Mouse (Mus musculus): ENCODE data around the gene Cda.

GRCm38 (mm10) chr4:138316369-138316768, 51.4 kb downstream of the Cda start:
- no peak for TF ChIP-seq POLR2A (IDR thresholded peaks at IDR 0.05; ENCODE audit: control insufficient read depth in 1 of 2, insufficient read depth in 1 of 2, low read depth in 1 of 2, low read length in 2 of 2, poor library complexity in 1 of 2)
- TF ChIP-seq CHD2 (IDR thresholded peaks at IDR 0.05; ENCODE audit: low read length) = no peak
- TF ChIP-seq ZKSCAN1 (IDR thresholded peaks at IDR 0.05; ENCODE audit: low read depth, low read length) = no peak
- TF ChIP-seq CTCF (IDR thresholded peaks at IDR 0.05 in 2 of 3, conservative IDR thresholded peaks at IDR 0.05 in 1 of 3; ENCODE audit: control insufficient read depth in 1 of 3, insufficient read depth in 1 of 3, low read depth in 2 of 3, low read length in 3 of 3, poor library complexity in 1 of 3, severe bottlenecking in 1 of 3) = peak; percentile 16 to 63 (median 45); a peak in 4 of 6 replicates
- TF ChIP-seq POLR2AphosphoS5 (IDR thresholded peaks at IDR 0.05; ENCODE audit: borderline replicate concordance, low read depth, low read length) = no peak
- TF ChIP-seq GATA1 (IDR thresholded peaks at IDR 0.05; ENCODE audit: low read depth, low read length) = no peak
- no peak for TF ChIP-seq MEF2A (IDR thresholded peaks at IDR 0.05; ENCODE audit: extremely low read depth, insufficient replicate concordance, low read depth, low read length, poor library complexity, severe bottlenecking)

Measured in MEL (cell line).